Mouse (Mus musculus): Measurements from ENCODE around the gene Hes6. TPM values are rescaled to one million over a fixed set of nuclear protein-coding genes. Genes with fewer than 3 reads are reported as not detected.
A peak's percentile ranks its signal among the peaks of the same experiment; 100 is the strongest.

Gene Hes6
- polyA plus RNA-seq, 1 experiment from 2014 or later, result 10.1 TPM

DNA sequence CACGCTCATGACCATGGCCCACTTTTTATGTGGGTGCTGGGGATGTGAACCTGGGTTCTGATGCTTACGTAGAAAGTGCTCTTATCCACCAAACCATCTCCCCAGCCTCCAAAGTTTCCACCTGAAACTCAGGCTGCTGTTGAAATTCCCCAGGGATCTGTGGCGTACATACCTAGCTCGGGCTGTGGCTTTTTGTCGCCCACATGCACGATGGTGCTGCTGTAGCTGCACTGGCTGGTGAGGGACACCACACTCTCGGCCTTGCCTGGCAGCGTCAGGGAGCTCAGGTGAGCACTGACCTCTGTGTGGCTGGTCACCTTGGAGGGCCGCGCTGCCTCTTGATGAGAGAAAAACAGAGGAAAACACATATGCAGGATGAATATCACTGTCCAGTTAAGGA is 15.4 kb upstream of the Hes6 start:
- Histone ChIP-seq H3K79me2 (ENCODE audit: inconsistent target) (no peaks in the 10 kb centered on the region), H3K36me3 (ENCODE audit: inconsistent target) (no peaks in the 10 kb centered on the region), H3K27ac (no peak overlapping the region), H3K4me3 (ENCODE audit: inconsistent target) (no peak overlapping the region)
- over 99% methylated on average over 10 of the region's 10 CpGs for WGBS (ENCODE audit: missing documents)

DNA sequence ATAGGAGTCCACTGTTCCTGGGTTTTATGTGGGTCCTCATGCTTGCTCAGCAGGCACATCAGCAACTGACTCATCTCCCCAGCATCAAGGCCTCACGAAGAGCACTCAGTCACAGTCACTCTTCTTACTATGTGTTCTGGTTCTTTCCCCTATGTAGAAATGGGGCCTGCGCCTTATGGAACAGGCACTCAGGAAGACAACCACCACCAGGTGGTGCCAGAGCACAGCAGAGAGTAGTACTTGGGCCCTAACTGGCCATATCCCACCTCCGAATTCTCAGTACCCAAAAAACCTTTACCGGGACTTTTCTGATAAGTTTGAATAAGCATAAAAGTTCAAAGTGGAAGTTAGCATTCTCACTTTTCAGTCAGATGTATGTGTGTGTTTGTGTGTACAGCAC is 14.8 kb upstream of the Hes6 start:
- WGBS (ENCODE audit: missing documents), result 61% methylated on average over 3 of the region's 4 CpGs
- Histone ChIP-seq H3K79me2 (ENCODE audit: inconsistent target) (no peaks in the 10 kb centered on the region), H3K27ac (no peak overlapping the region), H3K36me3 (ENCODE audit: inconsistent target) (no peaks in the 10 kb centered on the region), H3K4me3 (ENCODE audit: inconsistent target) (no peak overlapping the region)

DNA sequence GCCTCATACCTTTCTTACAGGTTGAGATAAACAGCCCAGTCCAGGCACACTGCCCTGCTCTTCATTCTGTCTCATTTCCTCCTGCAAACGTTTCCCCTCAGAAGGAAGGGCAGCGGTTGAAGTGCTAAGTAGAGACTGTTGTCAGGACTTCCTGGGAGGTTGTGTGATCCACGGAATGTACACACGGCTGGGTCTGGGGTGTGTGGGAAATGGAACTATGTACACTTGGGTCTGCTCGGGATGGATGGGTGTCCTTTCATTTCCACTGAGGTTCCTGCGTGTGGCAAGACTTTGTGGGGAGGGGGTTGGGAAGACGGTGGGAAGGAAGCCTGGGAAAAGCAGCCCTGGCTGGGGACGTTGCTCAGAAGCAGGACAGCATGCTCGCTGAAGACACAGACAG is 12.6 kb upstream of the Hes6 start:
- H3K36me3 ChIP-seq (ENCODE audit: inconsistent target), result no peaks in the 10 kb centered on the region
- 91% methylated on average over 9 of the region's 9 CpGs for WGBS (ENCODE audit: missing documents)
- no peak overlapping the region for H3K27ac ChIP-seq
- H3K79me2 ChIP-seq (ENCODE audit: inconsistent target), result no peaks in the 10 kb centered on the region
- H3K4me3 ChIP-seq (ENCODE audit: inconsistent target), result no peak overlapping the region

DNA sequence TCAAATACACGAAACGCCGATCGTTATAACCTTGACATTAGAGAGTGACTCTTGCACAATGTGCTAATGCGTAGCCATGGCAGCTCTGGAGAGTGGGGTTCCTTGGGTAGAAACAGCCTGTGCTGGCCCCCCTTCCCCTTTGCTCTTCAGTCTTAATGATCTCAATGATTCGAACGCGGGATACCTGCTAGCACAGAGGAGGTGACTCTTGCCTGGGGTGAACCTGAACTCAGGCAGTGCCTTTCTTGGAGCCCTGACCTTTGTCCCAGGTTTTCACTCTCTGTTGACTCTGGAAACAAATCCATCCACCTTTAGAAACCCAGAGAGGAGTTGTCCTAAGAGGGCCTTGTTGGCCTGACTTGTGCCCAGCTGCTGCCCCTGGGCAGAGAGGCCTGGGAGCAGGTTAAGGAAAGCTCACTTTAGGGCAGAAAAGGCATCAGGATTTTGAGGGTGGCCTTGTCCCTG is 6.8 kb upstream of the Hes6 start:
- Histone ChIP-seq H3K36me3 (ENCODE audit: inconsistent target) (no peaks in the 10 kb centered on the region), H3K27ac (no peak overlapping the region), H3K79me2 (ENCODE audit: inconsistent target) (no peaks in the 10 kb centered on the region), H3K4me3 (ENCODE audit: inconsistent target) (no peak overlapping the region)
- WGBS (ENCODE audit: missing documents), result 95% methylated on average over 8 of the region's 8 CpGs

DNA sequence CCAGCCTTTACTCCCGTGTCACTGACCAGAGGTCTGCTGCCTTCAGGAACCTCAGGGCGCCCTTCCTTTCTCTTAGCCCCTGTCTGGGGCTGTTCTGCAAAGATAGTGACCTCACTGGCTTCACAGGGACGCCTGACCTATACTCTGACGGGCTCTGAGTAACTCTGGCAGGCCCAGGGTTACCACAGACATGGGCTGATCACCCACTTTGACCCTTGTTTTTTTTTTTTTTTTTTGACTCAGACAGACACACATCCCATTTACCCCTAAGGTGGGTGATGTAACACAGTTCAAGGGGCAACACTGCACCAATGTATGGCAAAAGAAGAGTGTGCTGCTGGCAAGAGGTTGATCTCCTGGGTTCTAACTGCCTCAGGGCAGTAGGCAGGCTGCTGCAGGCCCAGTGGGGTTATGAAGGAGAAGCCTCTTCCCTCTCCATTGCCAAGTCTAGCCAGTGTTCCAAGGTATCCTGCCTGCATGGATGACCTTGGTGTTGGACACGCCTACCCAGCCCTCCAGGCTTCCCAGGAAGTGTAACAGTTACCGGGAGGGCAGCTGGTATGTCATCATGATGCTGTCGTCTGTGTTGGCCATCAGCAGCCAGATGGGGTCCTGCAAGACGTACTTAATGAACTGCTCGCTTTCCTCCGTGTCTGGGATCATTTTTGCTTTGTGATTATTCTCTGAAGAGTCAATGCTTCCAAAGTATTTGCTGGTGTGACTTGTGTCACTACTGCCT is 6.2 kb upstream of the Hes6 start:
- no peak overlapping the region for H3K4me3 ChIP-seq (ENCODE audit: inconsistent target)
- 90% methylated on average over 10 of the region's 10 CpGs for WGBS (ENCODE audit: missing documents)
- H3K27ac ChIP-seq, result no peak overlapping the region
- no peaks in the 10 kb centered on the region for H3K79me2 ChIP-seq (ENCODE audit: inconsistent target)
- H3K36me3 ChIP-seq (ENCODE audit: inconsistent target), result no peaks in the 10 kb centered on the region

DNA sequence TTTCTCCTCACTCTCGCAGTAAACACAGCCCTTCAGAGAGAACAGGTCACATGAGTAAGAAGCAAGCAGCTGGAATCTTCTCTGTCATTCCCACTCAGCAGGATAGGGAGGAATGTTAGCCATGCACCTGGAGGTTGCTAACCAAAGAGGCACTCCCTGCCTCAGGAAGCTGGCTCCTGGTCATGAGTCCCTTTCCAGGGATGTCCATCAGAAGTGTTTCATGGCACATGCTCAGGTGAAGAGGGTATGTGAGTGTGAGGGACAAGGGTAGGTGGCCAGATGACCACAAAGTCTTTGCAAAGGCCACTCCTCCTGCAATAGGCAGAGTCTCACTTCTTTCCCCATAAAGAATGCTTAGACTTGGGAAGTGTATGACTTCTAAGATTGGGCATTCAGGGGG is 4.2 kb upstream of the Hes6 start:
- H3K4me3 ChIP-seq (ENCODE audit: inconsistent target), result no peak overlapping the region
- no peaks in the 10 kb centered on the region for H3K79me2 ChIP-seq (ENCODE audit: inconsistent target)
- WGBS (ENCODE audit: missing documents), result 100% methylated on average over 1 of the region's 1 CpGs
- H3K36me3 ChIP-seq (ENCODE audit: inconsistent target), result no peaks in the 10 kb centered on the region
- no peak overlapping the region for H3K27ac ChIP-seq

DNA sequence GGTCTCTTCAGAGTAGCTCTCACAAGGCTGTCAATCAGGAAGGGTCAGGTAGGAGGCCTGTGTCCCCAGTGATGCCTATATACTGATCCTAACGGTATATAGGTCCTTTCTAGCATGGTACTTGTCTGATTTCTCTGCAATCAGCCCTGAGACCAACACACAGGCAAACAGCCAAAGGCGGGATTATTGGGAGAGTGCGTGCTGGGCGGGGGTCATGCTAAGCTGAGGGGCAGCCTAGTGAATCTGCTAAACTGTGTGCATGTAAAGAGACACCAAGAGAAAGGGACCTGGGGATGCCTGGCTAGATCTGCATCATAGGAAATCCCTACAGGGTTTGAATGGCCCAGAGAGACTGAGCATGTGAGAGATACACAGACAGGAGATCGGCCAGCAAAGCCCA is 1.5 kb upstream of the Hes6 start:
- 89% methylated on average over 5 of the region's 5 CpGs for WGBS (ENCODE audit: missing documents)
- no peak overlapping the region for H3K4me3 ChIP-seq (ENCODE audit: inconsistent target)
- H3K27ac ChIP-seq, result no peak overlapping the region
- H3K79me2 ChIP-seq (ENCODE audit: inconsistent target), result no peaks in the 10 kb centered on the region
- H3K36me3 ChIP-seq (ENCODE audit: inconsistent target), result no peaks in the 10 kb centered on the region

DNA sequence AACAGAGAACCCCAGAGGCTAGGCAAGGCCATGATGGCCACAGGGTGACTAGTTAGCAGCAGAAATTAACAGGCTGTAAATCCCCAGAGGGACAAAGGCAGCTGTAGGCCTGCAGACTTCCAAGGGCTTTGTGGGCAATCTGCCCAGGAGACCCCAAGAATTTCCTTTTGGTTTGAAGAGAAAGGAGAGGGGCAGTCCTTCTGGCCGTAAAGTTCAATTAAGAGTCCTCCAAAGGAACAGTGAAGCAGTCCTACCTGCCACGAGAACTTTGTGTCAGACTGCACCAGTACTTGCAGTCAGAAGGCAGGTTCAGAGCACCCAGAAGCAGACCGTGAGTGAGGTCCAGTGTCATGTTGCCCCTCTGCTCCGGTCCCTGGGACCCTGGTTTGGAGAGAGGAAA is 1.1 kb upstream of the Hes6 start:
- H3K4me3 ChIP-seq (ENCODE audit: inconsistent target), result no peak overlapping the region
- WGBS (ENCODE audit: missing documents), result 94% methylated on average over 4 of the region's 4 CpGs
- H3K79me2 ChIP-seq (ENCODE audit: inconsistent target), result no peaks in the 10 kb centered on the region
- H3K27ac ChIP-seq, result no peak overlapping the region
- H3K36me3 ChIP-seq (ENCODE audit: inconsistent target), result no peaks in the 10 kb centered on the region

DNA sequence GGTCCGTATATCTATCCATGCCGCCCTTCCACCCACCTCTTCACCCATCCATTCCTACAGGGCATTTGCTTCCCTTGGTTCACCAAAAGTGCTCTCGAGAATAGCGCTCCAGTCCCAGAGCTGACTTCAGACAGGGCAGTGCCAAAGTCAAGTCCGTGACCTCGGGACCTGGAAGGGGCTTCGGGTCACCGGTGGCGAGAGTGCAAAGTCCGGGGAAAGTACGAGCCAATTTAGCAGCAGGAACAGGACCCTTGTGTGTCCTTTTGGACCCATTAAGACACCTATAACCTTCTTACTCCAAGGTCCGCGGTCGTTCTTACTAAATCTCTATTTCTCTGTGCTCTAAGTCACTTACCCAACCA is 321 bp downstream of the Hes6 start:
- H3K4me3 ChIP-seq (ENCODE audit: inconsistent target), result peak overlapping the region; percentile 43
- H3K79me2 ChIP-seq (ENCODE audit: inconsistent target), result no peaks in the 10 kb centered on the region
- H3K27ac ChIP-seq, result peak overlapping the region; percentile 48
- H3K36me3 ChIP-seq (ENCODE audit: inconsistent target), result no peaks in the 10 kb centered on the region
- 0% methylated on average over 14 of the region's 14 CpGs for WGBS (ENCODE audit: missing documents)

DNA sequence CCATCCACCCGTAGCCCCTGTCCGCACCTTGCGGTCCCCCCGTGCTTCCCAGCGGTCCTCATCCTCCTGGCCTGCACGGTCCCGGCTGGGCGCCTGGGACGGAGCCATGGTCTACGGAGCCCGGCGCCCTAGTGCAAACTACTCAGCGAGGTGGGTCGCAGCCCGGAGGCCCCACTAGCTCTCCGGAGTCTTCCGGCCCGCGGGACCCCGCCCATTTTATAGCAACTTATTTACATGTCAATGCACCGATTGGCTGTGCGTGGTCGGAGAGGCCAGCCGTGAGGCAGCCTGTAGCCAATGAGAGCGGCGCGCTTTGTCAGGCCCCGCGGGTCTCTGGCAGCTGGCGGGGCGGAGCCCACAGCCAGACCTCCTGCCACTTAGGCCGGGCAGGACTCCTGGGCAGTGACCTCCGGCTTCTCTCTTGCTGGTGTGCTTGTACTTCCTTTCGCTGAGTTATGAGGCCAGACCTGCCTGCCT is 770 bp downstream of the Hes6 start:
- under 1% methylated on average over 29 of the region's 34 CpGs for WGBS (ENCODE audit: missing documents)
- H3K79me2 ChIP-seq (ENCODE audit: inconsistent target), result no peaks in the 10 kb centered on the region
- peak overlapping the region; percentile 48 for H3K27ac ChIP-seq
- no peaks in the 10 kb centered on the region for H3K36me3 ChIP-seq (ENCODE audit: inconsistent target)
- H3K4me3 ChIP-seq (ENCODE audit: inconsistent target), result peak overlapping the region; percentile 43

DNA sequence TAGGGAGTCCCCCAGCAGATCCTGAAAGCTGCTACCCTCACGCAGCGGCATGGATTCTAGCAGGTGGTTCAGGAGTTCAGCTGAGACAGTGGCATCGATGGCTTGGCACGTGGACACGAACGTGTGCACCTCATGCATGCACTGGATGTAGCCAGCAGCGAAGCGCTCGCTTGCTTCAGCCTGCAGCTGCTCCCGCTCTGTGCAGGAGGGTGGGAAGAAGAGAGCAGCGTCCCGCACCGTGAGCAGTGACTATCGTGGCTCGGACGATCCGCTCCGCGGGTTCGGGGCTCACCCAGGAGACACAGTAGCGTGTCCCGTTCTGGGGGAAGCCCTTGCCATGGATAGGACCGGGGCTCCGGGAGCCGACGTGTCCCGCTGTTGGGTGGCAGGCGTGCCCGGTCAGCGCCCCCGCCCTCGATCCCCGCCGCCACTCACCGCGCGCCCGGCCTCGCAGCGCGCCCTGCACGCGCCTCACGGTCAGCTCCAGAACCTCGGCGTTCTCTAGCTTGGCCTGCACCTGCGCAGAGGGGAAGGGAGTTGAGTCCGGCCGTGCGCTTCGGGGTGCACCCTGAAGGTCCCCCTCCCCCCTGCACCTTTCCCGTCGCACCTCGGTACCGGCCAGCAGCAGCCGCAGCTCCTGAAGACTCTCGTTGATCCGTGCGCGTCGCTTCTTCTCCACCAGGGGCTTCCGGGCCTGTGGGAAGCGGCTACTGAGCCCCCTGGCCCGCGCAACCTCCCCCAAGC is 1.4 kb downstream of the Hes6 start:
- H3K36me3 ChIP-seq (ENCODE audit: inconsistent target), result no peaks in the 10 kb centered on the region
- peak overlapping the region; percentile 40 for H3K4me3 ChIP-seq (ENCODE audit: inconsistent target)
- 15% methylated on average over 64 of the region's 65 CpGs for WGBS (ENCODE audit: missing documents)
- H3K79me2 ChIP-seq (ENCODE audit: inconsistent target), result no peaks in the 10 kb centered on the region
- no peak overlapping the region for H3K27ac ChIP-seq

DNA sequence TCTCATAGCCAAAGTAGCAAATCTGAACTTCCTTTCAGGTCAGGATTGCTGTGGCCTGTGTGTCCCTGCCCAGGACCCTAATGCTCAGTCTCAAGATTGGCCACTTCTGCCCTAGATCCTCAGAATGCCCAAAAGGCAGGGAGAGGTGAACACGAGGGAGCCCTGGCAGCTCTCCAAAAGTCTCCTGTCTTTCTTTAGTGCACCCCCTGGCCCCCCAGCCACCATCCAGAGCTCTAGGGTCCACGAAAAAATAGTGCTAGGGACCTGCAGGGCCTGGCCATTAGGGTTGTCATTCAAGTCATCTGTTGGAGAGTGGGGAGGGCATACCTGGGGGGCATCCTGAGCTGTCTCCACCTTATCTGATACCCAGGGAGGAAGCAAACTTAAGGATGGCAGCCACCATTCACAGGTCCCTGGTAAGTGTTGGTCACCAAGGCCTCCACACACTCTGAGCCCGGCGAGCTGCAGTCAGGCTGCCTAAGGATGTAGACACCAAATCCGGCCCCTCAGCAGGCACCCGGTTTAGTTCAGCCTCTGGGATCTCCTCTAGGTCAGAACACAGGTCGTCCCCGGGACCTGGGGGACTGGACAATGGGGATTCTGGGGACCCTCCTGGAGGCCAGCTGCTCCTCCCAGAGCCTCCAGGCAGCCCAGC is 2.1 kb downstream of the Hes6 start:
- WGBS (ENCODE audit: missing documents), result 94% methylated on average over 8 of the region's 8 CpGs
- H3K4me3 ChIP-seq (ENCODE audit: inconsistent target), result no peak overlapping the region
- no peaks in the 10 kb centered on the region for H3K79me2 ChIP-seq (ENCODE audit: inconsistent target)

DNA sequence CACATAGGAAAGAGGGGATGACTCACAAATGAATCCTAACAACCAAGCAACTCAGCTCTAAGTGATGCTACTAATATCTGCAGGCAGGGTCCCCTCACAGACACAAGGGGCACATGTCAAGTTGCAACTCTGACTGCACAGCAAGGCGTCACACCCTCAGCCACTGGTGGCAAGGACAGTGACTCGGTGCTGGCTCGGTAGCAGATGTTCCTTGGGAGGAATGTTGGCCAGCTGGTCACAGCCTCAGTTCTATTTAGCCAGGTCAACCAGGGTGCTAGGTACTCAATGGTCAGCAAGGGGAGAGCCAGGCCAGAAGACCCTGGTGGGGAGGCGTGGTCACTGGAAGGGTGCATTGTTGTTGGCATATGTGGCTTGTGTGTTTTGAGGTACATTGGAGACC is 6.0 kb downstream of the Hes6 start:
- no peaks in the 10 kb centered on the region for H3K36me3 ChIP-seq (ENCODE audit: inconsistent target)
- WGBS (ENCODE audit: missing documents), result 91% methylated on average over 4 of the region's 4 CpGs
- no peak overlapping the region for H3K27ac ChIP-seq
- H3K79me2 ChIP-seq (ENCODE audit: inconsistent target), result no peaks in the 10 kb centered on the region
- H3K4me3 ChIP-seq (ENCODE audit: inconsistent target), result no peak overlapping the region

More for the DNA sequence above, 2.1 kb downstream of the Hes6 start:
- H3K27ac ChIP-seq, result no peak overlapping the region
- H3K36me3 ChIP-seq (ENCODE audit: inconsistent target), result no peaks in the 10 kb centered on the region

DNA sequence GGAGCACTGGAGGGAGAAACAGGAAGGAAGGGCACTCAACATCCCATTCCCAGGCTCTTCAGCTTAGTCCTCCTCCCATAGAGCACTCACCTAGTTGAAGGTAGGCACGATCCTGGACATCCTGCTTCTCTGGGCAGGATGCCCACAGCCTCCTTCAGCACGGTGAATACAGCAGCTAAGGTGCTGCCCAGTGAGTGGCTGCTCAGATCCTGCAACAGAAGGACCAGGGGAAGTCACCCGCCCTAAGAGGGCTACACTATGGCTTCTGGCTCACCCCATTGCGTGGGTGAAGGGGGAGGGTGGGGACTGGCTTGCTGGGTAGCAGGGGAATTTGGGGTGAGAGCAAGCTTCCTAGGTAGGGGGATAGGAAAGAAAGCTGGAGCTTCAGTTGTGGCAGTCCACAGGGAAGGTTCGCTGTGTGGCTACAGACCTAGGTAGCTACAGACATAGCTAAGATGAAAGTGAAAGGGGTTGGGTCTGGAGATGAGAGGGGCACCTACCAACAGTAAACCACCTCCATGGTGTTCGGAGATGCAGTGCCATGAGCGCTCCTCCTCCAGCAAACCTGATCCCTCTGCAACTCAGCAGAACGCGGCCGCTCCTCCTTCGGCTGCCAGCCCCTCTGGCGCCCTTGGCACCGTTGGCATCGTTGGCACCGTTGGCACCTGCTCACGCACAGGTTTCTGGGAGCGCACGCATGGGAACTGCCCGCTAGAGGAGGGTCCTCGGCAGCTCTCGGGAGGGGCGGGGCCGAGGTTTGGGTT is 8.2 kb downstream of the Hes6 start:
- Histone ChIP-seq H3K36me3 (ENCODE audit: inconsistent target) (no peaks in the 10 kb centered on the region), H3K79me2 (ENCODE audit: inconsistent target) (no peaks in the 10 kb centered on the region), H3K4me3 (ENCODE audit: inconsistent target) (no peak overlapping the region), H3K27ac (no peak overlapping the region)
- 50% methylated on average over 15 of the region's 23 CpGs for WGBS (ENCODE audit: missing documents)
